Mouse (Mus musculus): ENCODE results near the gene Cep55. TPM values are rescaled to one million over a fixed set of nuclear protein-coding genes. Genes with fewer than 3 reads are reported as not detected.

Cep55 gene
- polyA plus RNA-seq (2014; fragmentation: Illumina TruSeq; extraction: RNeasy Lipid Tissue Mini Kit (QIAGEN cat#74804); ENCODE audit: low read depth, low replicate concordance), result 56.8 TPM

GRCm38 (mm10) chr19:38054720-38055192 lies at the start of gene Cep55:
Gene Cep55 (plus strand): TSS chr19:38055011.

GRCm38 (mm10) chr19:38043281-38043981 lies 11.4 kb upstream of the Cep55 start, which contains the start of gene Myof:
Gene Myof (minus strand): TSS chr19:38043577.

DNA sequence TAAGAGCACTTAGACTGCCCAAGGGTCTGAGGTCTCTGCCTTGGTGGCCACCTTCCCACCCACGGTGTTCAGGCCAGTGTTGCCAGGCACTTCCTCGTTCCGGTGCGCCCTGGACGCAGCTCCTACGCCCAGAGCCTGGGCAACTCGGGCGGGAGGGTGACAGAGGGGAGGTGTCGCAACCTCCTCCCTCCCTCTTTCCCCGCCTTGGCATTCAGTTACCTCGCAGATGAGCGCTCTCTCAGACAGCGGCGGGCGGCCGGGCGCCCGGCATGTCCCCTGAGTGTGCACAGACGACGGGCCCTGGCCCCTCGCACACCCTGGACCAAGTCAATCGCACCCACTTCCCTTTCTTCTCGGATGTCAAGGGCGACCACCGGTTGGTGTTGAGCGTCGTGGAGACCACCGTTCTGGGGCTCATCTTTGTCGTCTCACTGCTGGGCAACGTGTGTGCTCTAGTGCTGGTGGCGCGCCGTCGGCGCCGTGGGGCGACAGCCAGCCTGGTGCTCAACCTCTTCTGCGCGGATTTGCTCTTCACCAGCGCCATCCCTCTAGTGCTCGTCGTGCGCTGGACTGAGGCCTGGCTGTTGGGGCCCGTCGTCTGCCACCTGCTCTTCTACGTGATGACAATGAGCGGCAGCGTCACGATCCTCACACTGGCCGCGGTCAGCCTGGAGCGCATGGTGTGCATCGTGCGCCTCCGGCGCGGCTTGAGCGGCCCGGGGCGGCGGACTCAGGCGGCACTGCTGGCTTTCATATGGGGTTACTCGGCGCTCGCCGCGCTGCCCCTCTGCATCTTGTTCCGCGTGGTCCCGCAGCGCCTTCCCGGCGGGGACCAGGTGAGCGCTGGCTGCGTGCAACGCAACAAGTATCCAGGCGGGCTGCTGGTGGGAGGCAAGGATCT lies 42.3 kb downstream of the Cep55 start, which contains the start of gene Ffar4:
Gene Ffar4, plus strand, starts transcription at position 214 of the 901 bp plus-strand sequence.

Other genes with a start within 250 kb of the Cep55 start
- 1.7 TPM for gene Myof, start 11.4 kb upstream of the Cep55 start, polyA plus RNA-seq (2014; fragmentation: Illumina TruSeq; extraction: RNeasy Lipid Tissue Mini Kit (QIAGEN cat#74804); ENCODE audit: low read depth, low replicate concordance)
- gene Ffar4, start 42.1 kb downstream of the Cep55 start, polyA plus RNA-seq (2014; fragmentation: Illumina TruSeq; extraction: RNeasy Lipid Tissue Mini Kit (QIAGEN cat#74804); ENCODE audit: low read depth, low replicate concordance), result 0.15 TPM
- gene Rbp4, start 70.3 kb downstream of the Cep55 start, polyA plus RNA-seq (2014; fragmentation: Illumina TruSeq; extraction: RNeasy Lipid Tissue Mini Kit (QIAGEN cat#74804); ENCODE audit: low read depth, low replicate concordance), result 5.3 TPM
- 0.56 TPM for gene Pde6c, start 77.8 kb downstream of the Cep55 start, polyA plus RNA-seq (2014; fragmentation: Illumina TruSeq; extraction: RNeasy Lipid Tissue Mini Kit (QIAGEN cat#74804); ENCODE audit: low read depth, low replicate concordance)
- gene Fra10ac1, start 169.1 kb downstream of the Cep55 start, polyA plus RNA-seq (2014; fragmentation: Illumina TruSeq; extraction: RNeasy Lipid Tissue Mini Kit (QIAGEN cat#74804); ENCODE audit: low read depth, low replicate concordance), result 39.9 TPM
- 0.63 TPM for gene Lgi1, start 209.5 kb downstream of the Cep55 start, polyA plus RNA-seq (2014; fragmentation: Illumina TruSeq; extraction: RNeasy Lipid Tissue Mini Kit (QIAGEN cat#74804); ENCODE audit: low read depth, low replicate concordance)